Mouse (Mus musculus) thymus, adult 2 months (tissue): ENCODE results near the gene Cdadc1. TPM values are rescaled to one million over a fixed set of nuclear protein-coding genes. Genes with fewer than 3 reads are reported as not detected.
"Not testable (repeated sequence)": the region's sequence is repeated elsewhere in the genome, so short reads cannot be mapped to it uniquely, and the experiment has no call there.

Experiments
- DNase-seq: peaks from one replicate; pipeline ENCODE4 v3.0.0; 2021
- H3K27ac ChIP-seq: fragments of 200-500 bp; 2 replicates; pipeline ENCODE4 v1.5.1; 2012; ENCODE audit warnings: low read length, control low read depth; ENCODE audit not compliant: control insufficient read depth, insufficient read depth
- H3K27me3 ChIP-seq: fragments of 200-500 bp; 2 replicates; pipeline ENCODE4 v1.6.1; 2012; ENCODE audit warnings: mild to moderate bottlenecking, low read length, moderate library complexity, mixed read lengths; ENCODE audit not compliant: control insufficient read depth, insufficient read depth
- H3K36me3 ChIP-seq: fragments of 200-500 bp; 2 replicates; pipeline ENCODE4 v1.6.1; 2012; ENCODE audit warnings: mild to moderate bottlenecking, low read length, moderate library complexity; ENCODE audit not compliant: control insufficient read depth, insufficient read depth
- H3K4me1 ChIP-seq: fragments of 200-500 bp; replicated peaks from 2 replicates; pipeline ENCODE4 v1.6.1; 2012; ENCODE audit warnings: low read length; ENCODE audit not compliant: control insufficient read depth, insufficient read depth
- H3K4me3 ChIP-seq: fragments of 200-500 bp; 2 replicates; pipeline ENCODE4 v1.5.1; 2012; ENCODE audit warnings: mild to moderate bottlenecking, low read length, control low read depth, moderate library complexity; ENCODE audit not compliant: control insufficient read depth, insufficient read depth
- CTCF ChIP-seq: fragments of 200-500 bp; IDR thresholded peaks from 2 replicates; pipeline ENCODE4 v1.5.1; 2012; ENCODE audit warnings: mild to moderate bottlenecking, control low read depth, low read length, moderate library complexity, borderline replicate concordance; ENCODE audit not compliant: control insufficient read depth, poor library complexity, insufficient read depth; ENCODE audit errors: extremely low read depth
- POLR2A ChIP-seq: fragments of 200-500 bp; IDR thresholded peaks from 2 replicates; pipeline ENCODE4 v1.6.1; 2012; ENCODE audit warnings: mild to moderate bottlenecking, low read length, control low read depth, moderate library complexity; ENCODE audit not compliant: control insufficient read depth, poor library complexity, insufficient read depth; ENCODE audit errors: extremely low read depth
- WGBS: fragments of 180-500 bp; shearing (Covaris S2); methylation state at CpG from one replicate; pipeline ENCODE4 v1.1.7; 2018; 5-methylcytosine and 5-hydroxymethylcytosine counted together
- polyA plus RNA-seq: library from polyadenylated mRNA; depleted of rRNA; stranded (reverse); fragments of >200 nt; gene quantifications from 2 replicates; pipeline ENCODE4 v1.2.3, GENCODE M21; 2012

Cdadc1 gene
- polyA plus RNA-seq, 1 experiment = 6.2 TPM

DNA sequence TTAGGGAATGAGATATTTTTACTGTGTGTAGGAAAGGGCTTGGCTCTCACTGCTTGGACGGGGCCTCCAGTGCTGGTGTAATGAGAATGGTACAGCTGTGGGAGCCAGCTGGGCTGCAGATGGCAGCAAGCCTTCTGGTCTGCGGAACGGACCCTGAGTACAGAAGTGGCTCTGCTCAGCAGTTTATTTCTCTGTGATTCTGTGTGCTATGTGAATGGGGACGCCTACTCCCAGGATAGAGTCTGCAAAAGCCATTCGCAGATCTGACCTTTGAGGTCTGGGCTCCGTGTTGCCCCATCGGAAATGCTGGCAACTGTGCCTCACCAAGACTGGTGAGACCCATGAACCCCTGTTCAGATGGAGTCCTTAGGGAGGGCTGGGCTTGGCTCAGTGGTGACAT, 30.1 kb upstream of the Cdadc1 start:
- peak overlapping the region; percentile 12; the same call in 1 of the 2 replicates for H3K27ac ChIP-seq
- 84% methylated on average over 7 of the region's 7 CpGs for WGBS
- no peaks in the 10 kb centered on the region for H3K36me3 ChIP-seq
- H3K27me3 ChIP-seq = no peaks in the 10 kb centered on the region; the same call in 1 of the 2 replicates
- H3K4me3 ChIP-seq = peak overlapping the region; percentile 14; the same call in 1 of the 2 replicates
- TF ChIP-seq CTCF = no peak
- no peak for TF ChIP-seq POLR2A
- no peak for DNase-seq
- no peaks in the 10 kb centered on the region for H3K4me1 ChIP-seq

DNA sequence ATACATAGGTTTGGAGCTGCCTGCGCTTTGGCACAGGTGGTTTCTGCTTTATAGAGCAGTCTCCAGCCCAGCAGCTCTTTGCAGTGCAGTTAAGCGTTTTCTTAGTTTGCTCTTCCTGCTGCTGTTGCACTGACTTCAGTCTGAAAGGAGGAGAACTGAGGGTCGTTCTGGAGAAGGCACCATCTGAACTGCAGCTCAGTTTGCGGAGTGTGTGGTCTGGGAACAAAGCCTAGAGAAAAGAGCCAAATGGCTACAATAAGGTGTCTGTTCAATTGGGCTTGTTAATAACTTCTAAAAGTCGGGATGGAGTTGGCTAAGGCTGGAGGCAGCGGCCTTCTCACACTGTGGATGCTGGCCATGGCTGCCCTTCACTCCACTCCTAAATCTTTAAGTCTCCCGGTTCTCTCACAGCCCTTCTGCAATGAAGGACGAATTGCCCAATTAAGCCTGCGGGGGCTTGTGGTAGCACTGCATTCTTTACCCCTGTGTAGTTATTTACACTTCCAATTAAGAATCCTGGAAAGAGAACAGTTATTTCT, 29.5 kb upstream of the Cdadc1 start:
- Histone ChIP-seq H3K27ac (no peak overlapping the region), H3K4me1 (no peaks in the 10 kb centered on the region), H3K4me3 (no peak overlapping the region), H3K27me3 (no peaks in the 10 kb centered on the region; the same call in 1 of the 2 replicates), H3K36me3 (no peaks in the 10 kb centered on the region)
- TF ChIP-seq CTCF (no peak), POLR2A (no peak)
- 85% methylated on average over 9 of the region's 9 CpGs for WGBS
- no peak for DNase-seq

- Histone ChIP-seq H3K4me1 (no peaks in the 10 kb centered on the region), H3K27me3 (no peaks in the 10 kb centered on the region; the same call in 1 of the 2 replicates), H3K36me3 (no peaks in the 10 kb centered on the region), H3K27ac (no peak overlapping the region), H3K4me3 (no peak overlapping the region)
- no peak for DNase-seq
- no peak for TF ChIP-seq CTCF
- no peak for TF ChIP-seq POLR2A
- 80% methylated on average over 8 of the region's 8 CpGs for WGBS
Observed at GRCm38 (mm10) chr14:59626711-59627110, 29.0 kb upstream of the Cdadc1 start.

DNA sequence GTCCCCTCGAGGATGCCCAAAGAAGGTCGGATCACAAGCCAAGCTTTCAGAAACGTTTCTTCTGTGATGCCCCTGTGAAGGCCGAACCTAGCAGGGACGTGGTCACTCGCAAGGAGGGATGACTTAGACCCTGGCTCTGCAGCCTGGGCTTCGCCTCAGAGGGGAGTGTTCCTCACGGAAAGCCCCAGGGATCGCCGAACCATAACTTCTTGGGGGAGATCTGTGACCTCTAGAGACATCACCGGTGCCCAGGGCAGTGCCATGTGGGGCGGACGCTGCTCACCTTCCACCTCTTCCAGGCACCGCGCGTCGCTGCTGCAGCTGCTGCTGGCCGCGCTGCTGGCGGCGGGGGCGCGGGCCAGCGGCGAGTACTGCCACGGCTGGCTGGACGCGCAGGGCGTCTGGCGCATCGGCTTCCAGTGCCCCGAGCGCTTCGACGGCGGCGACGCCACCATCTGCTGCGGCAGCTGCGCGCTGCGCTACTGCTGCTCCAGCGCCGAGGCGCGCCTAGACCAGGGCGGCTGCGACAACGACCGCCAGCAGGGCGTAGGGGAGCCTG, 28.1 kb upstream of the Cdadc1 start:
- WGBS = 2% methylated on average over 51 of the region's 51 CpGs
- Histone ChIP-seq H3K4me3 (peak overlapping the region; percentile 34), H3K4me1 (no peaks in the 10 kb centered on the region), H3K36me3 (no peaks in the 10 kb centered on the region), H3K27me3 (no peaks in the 10 kb centered on the region; the same call in 1 of the 2 replicates), H3K27ac (no peak overlapping the region)
- no peak for TF ChIP-seq POLR2A
- TF ChIP-seq CTCF = no peak
- no peak for DNase-seq

DNA sequence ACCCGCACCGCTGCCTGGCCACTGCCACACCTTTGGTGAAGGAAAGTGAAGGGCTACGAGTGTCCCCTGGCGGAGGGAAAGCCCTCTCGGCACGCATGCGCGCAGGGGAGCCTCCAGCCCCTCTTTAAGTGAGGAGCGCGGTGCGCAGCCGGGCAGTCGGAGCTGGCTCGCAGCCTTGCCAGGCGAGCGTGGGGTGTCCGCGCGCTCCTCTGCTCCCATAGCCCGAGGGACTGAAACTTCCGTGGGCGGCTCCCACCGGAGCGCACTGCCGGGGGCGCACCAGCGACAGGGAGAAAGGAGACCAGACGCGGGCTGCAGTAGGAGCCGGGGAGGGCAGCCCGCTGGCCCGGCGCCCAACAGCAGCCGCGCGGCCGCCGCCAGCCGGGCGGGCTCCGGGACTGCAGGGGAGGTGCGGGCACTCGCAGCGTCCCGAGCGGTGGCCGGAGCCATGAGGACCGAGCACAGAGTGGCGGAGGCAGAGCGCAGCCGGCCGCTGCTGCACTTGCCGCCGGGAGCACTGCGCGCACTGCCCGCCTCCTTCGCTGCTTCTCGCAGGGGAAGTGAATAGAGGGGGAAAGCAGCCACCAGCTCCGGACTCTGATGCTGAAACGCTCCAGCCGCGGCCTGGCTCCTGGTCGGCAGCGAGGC, 27.5 kb upstream of the Cdadc1 start, which contains the start of gene Shisa2:
Gene Shisa2 (plus strand): TSS at position 151 of the 648 bp plus-strand sequence.
- no peaks in the 10 kb centered on the region for H3K36me3 ChIP-seq
- H3K27me3 ChIP-seq = no peaks in the 10 kb centered on the region; the same call in 1 of the 2 replicates
- no peak within 1 kb of the TSS for H3K27ac ChIP-seq
- DNase-seq = peak; percentile 33
- WGBS = under 1% methylated on average over 64 of the region's 65 CpGs
- H3K4me3 ChIP-seq = peak within 1 kb of the TSS; percentile 34
- no peaks in the 10 kb centered on the region for H3K4me1 ChIP-seq
- TF ChIP-seq CTCF (no peak), POLR2A (no peak)

DNA sequence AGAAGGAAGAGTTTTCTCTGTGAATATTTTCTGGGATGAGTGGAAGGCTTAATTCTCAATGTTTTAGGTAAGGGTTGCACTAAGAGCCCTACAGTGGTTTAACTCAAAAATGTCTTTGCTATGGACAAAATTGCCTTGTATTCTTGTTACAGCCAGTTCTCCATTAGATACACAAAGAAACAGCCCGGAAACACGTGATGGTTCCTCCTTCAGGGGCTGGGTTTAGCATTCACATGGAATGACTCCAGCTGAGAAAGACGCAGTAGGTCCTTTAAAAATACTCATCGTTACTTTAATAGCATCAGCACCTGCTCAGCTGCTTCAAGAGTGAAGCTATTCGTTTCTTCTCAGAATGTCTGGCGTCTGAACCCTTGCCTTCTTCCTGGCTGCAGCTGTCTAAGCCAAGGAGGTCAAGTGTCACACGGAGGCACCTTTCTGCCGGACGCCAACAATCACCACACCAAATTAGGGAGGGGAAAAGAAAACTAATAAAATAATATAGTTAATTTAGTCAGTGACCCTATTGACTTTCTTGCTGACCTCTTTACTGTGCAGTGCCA, 26.6 kb upstream of the Cdadc1 start:
- TF ChIP-seq CTCF (no peak), POLR2A (no peak)

DNA sequence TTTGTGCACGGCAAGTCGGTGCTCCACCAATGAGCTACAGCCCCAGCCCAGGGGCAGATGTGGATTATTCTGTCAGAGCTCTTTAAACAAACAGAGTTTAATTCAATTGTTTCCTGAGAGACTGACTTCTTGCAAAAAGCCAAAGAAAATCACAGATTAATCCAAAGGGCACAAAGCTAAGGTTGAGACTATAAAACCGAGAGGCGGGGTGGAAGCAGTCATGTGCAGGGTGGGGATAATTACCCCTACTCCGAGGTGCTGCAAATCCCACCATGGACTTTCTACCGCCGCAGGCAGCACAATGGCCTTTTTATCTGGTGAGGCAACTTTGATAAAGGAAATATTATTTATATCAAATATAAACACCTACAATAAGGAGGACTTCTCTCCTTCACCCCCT, 19.0 kb upstream of the Cdadc1 start:
- 96% methylated on average over 7 of the region's 7 CpGs for WGBS
- DNase-seq = no peak

More for the DNA sequence above, 26.6 kb upstream of the Cdadc1 start:
- no peak for DNase-seq
- Histone ChIP-seq H3K4me3 (no peak overlapping the region), H3K27me3 (no peaks in the 10 kb centered on the region; the same call in 1 of the 2 replicates), H3K4me1 (no peaks in the 10 kb centered on the region), H3K27ac (no peak overlapping the region), H3K36me3 (no peaks in the 10 kb centered on the region)
- WGBS = 66% methylated on average over 9 of the region's 9 CpGs

DNA sequence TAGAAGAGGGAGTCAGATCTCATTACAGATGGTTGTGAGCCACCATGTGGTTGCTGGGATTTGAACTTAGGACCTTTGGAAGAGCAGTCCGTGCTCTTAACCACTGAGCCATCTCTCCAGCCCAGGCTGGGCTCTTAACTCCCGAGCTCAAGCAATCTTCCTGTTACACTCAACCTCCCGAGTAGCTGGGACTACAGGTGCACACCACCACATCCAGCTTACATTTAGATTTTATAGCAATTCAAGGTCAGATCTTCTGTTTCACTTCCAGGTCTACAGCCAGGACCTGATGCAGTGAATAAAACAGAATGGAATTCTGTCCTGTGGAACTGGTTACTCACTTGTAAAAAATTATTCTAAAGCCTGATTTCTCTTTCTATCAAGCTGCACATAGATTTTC, 16.4 kb upstream of the Cdadc1 start:
- H3K27me3 ChIP-seq, H3K27ac ChIP-seq, DNase-seq, H3K36me3 ChIP-seq, H3K4me1 ChIP-seq, H3K4me3 ChIP-seq: not testable (repeated sequence)
- 73% methylated on average over 3 of the region's 3 CpGs for WGBS

More for the DNA sequence above, 19.0 kb upstream of the Cdadc1 start:
- TF ChIP-seq CTCF (no peak), POLR2A (no peak)
- no peak overlapping the region for H3K4me3 ChIP-seq
- H3K27me3 ChIP-seq = no peaks in the 10 kb centered on the region
- H3K36me3 ChIP-seq = no peaks in the 10 kb centered on the region
- no peaks in the 10 kb centered on the region for H3K4me1 ChIP-seq
- no peak overlapping the region for H3K27ac ChIP-seq
